13 mouse cellular contexts compared by ENCODE assay signal in genomic region chr15:77906545-77906944, GRCm38 (mm10). TPM values are rescaled to one million over a fixed set of nuclear protein-coding genes. Genes with fewer than 3 reads are reported as not detected.
DNase-seq lines count a peak whose midpoint lies in the region; ATAC-seq and TF ChIP-seq lines count a peak whose summit lies in the region.
"Had no signal": no experiment of that assay in that cellular context is flagged by ENCODE, and none has a peak within 500 bp of the region (broad histone marks: within the 10 kb centered on the region; RNA-seq: fewer than 3 reads in every experiment).

No protein-coding gene starts in this region.

- TF ChIP-seq EP300 in lung, postnatal 0 days (IDR thresholded peaks at IDR 0.05), result no peak
- no peak for TF ChIP-seq EP300 in stomach, postnatal 0 days (optimal IDR thresholded peaks at IDR 0.05)

- no peaks in the 10 kb centered on the region for H3K27me3 ChIP-seq in heart, embryonic 11.5 days (ENCODE audit: control insufficient read depth, insufficient read depth, low read length)
- H3K27me3 ChIP-seq in lung, postnatal 0 days (replicated peaks; ENCODE audit: insufficient read depth, low read length), result no peaks in the 10 kb centered on the region
- H3K27me3 ChIP-seq in kidney, postnatal 0 days (ENCODE audit: insufficient read depth, low read length), result no peaks in the 10 kb centered on the region
- H3K27me3 ChIP-seq in stomach, postnatal 0 days (ENCODE audit: control insufficient read depth, insufficient read depth, low read length), result no peaks in the 10 kb centered on the region
- H3K27me3 ChIP-seq: heart, embryonic 15.5 days; Patski had no signal

- H3K4me2 ChIP-seq in heart, embryonic 11.5 days, result no peak overlapping the region
- H3K4me2 ChIP-seq in lung, postnatal 0 days (replicated peaks; ENCODE audit: low read depth, low read length), result no peak overlapping the region
- no peak overlapping the region for H3K4me2 ChIP-seq in kidney, postnatal 0 days (ENCODE audit: low read length)
- H3K4me2 ChIP-seq in stomach, postnatal 0 days (replicated peaks; ENCODE audit: low read depth), result no peak overlapping the region

- no peaks in the 10 kb centered on the region for H3K36me3 ChIP-seq in heart, embryonic 11.5 days (ENCODE audit: control insufficient read depth, insufficient read depth, low read length)
- no peaks in the 10 kb centered on the region for H3K36me3 ChIP-seq in lung, postnatal 0 days (ENCODE audit: insufficient read depth, low read length)
- no peaks in the 10 kb centered on the region for H3K36me3 ChIP-seq in kidney, postnatal 0 days (ENCODE audit: insufficient read depth, low read length)
- H3K36me3 ChIP-seq in stomach, postnatal 0 days (ENCODE audit: control insufficient read depth, insufficient read depth, low read length), result no peaks in the 10 kb centered on the region
- H3K36me3 ChIP-seq: heart, embryonic 15.5 days had no signal

- no peaks in the 10 kb centered on the region for H3K9me3 ChIP-seq in heart, embryonic 11.5 days (replicated peaks; ENCODE audit: control insufficient read depth, low read length)
- no peaks in the 10 kb centered on the region for H3K9me3 ChIP-seq in lung, postnatal 0 days (ENCODE audit: low read length)
- H3K9me3 ChIP-seq in kidney, postnatal 0 days (replicated peaks; ENCODE audit: low read length), result no peaks in the 10 kb centered on the region
- H3K9me3 ChIP-seq in stomach, postnatal 0 days (ENCODE audit: control insufficient read depth, low read length), result no peaks in the 10 kb centered on the region
- H3K9me3 ChIP-seq: heart, embryonic 15.5 days had no signal

- H3K27ac ChIP-seq in heart, embryonic 11.5 days (ENCODE audit: low read depth, low read length), result 0 out of 2 replicates have a peak overlapping the region, but pooled peaks have one; percentile 0
- H3K27ac ChIP-seq in lung, postnatal 0 days (ENCODE audit: low read length), result peak overlapping the region; percentile 84
- peak overlapping the region; percentile 78 for H3K27ac ChIP-seq in kidney, postnatal 0 days
- peak overlapping the region; percentile 31 for H3K27ac ChIP-seq in stomach, postnatal 0 days (replicated peaks)

- no peak overlapping the region for H3K4me3 ChIP-seq in heart, embryonic 11.5 days (ENCODE audit: low read depth, low read length)
- H3K4me3 ChIP-seq in lung, postnatal 0 days (ENCODE audit: low read depth, low read length), result no peak overlapping the region
- H3K4me3 ChIP-seq in kidney, postnatal 0 days (replicated peaks; ENCODE audit: low read depth, low read length), result no peak overlapping the region
- H3K4me3 ChIP-seq in stomach, postnatal 0 days (ENCODE audit: low read depth, low read length), result no peak overlapping the region

- DNase-seq in heart, postnatal 10 days, result no peak
- DNase-seq in lung, postnatal 0 days (ENCODE audit: low spot score), result no peak
- DNase-seq in lung, adult 18-20 months, result no peak
- DNase-seq in kidney, postnatal 0 days (ENCODE audit: low spot score), result peak; percentile 46
- DNase-seq in stomach, postnatal 0 days (ENCODE audit: low spot score), result no peak
- no peak for DNase-seq in layer of hippocampus, postnatal 14 days (ENCODE audit: low spot score in 2 of 2)
- no peak for DNase-seq in cerebellum, adult 8-10 months
- DNase-seq: adrenal gland, adult 8-10 months; cerebellum, adult 11-12 months; thymus, postnatal 14 days had no signal

- peaks cover 33% of the 10 kb centered on the region for H3K4me1 ChIP-seq in heart, embryonic 11.5 days (ENCODE audit: control insufficient read depth, insufficient read depth, low read length)
- H3K4me1 ChIP-seq in lung, postnatal 0 days (ENCODE audit: insufficient read depth, low read depth, low read length), result peaks cover 21% of the 10 kb centered on the region; the same call in 1 of the 2 replicates
- peaks cover 41% of the 10 kb centered on the region for H3K4me1 ChIP-seq in kidney, postnatal 0 days (replicated peaks; ENCODE audit: insufficient read depth, low read length)
- peaks cover 21% of the 10 kb centered on the region for H3K4me1 ChIP-seq in stomach, postnatal 0 days (replicated peaks; ENCODE audit: control insufficient read depth, insufficient read depth)

- intact Hi-C loops in heart, postnatal 10 days (cut with DNase I), result no loop called here

- 44% methylated on average over 10 of the region's 10 CpGs for WGBS in heart, embryonic 11.5 days (ENCODE audit: insufficient replicate concordance)
- 55% methylated on average over 10 of the region's 10 CpGs for WGBS in lung, postnatal 0 days
- WGBS in kidney, postnatal 0 days, result 30% methylated on average over 10 of the region's 10 CpGs
- WGBS in stomach, postnatal 0 days, result 57% methylated on average over 10 of the region's 10 CpGs

- H3K9ac ChIP-seq in heart, embryonic 11.5 days (ENCODE audit: low read depth, low read length), result peak overlapping the region; percentile 56; the same call in 1 of the 2 replicates
- 0 out of 2 replicates have a peak overlapping the region, but pooled peaks have one; percentile 19 for H3K9ac ChIP-seq in lung, postnatal 0 days (replicated peaks; ENCODE audit: low read depth)
- H3K9ac ChIP-seq in kidney, postnatal 0 days (ENCODE audit: low read depth, low read length), result no peak overlapping the region
- peak overlapping the region; percentile 1; the same call in 1 of the 2 replicates for H3K9ac ChIP-seq in stomach, postnatal 0 days (ENCODE audit: low read length)
- H3K9ac ChIP-seq: heart, embryonic 15.5 days had no signal

- TF ChIP-seq CTCF in lung, postnatal 0 days (IDR thresholded peaks at IDR 0.05), result no peak
- no peak for TF ChIP-seq CTCF in kidney, postnatal 0 days (IDR thresholded peaks at IDR 0.05; ENCODE audit: low read depth)
- TF ChIP-seq CTCF in stomach, postnatal 0 days (IDR thresholded peaks at IDR 0.05; ENCODE audit: low read depth), result no peak

- ATAC-seq in heart, embryonic 11.5 days (replicated peaks; ENCODE audit: insufficient number of reproducible peaks, low FRiP score, low TSS enrichment), result no peak; the same call in 1 of the 2 replicates
- ATAC-seq in lung, postnatal 0 days, result no peak
- ATAC-seq in kidney, postnatal 0 days (replicated peaks; ENCODE audit: low FRiP score, low read depth), result peak; percentile 50
- no peak for ATAC-seq in stomach, postnatal 0 days (ENCODE audit: low FRiP score, low TSS enrichment)
- ATAC-seq: Patski had no signal

RNA-seq across cellular contexts. Expression of gene Txn2, which starts 22.3 kb away (rescaled TPM):
- polyA plus RNA-seq in heart, embryonic 11.5 days (2014; fragmentation: Nextera tagmentation; extraction: Ambion mirVana), result 284 and 293 TPM in 2 replicates
- total RNA-seq in heart, postnatal 10 days (2021), result 100 to 1,000 TPM; 200 to 221 TPM
- polyA plus RNA-seq in lung, postnatal 0 days (2015; fragmentation: Nextera tagmentation; extraction: Ambion mirVana), result 121 and 122 TPM in 2 replicates
- 245 and 253 TPM in 2 replicates for polyA plus RNA-seq in kidney, postnatal 0 days (2015; fragmentation: Nextera tagmentation; extraction: Ambion mirVana)
- polyA plus RNA-seq in stomach, postnatal 0 days (2015; fragmentation: Nextera tagmentation; extraction: Ambion mirVana), result 172 and 176 TPM in 2 replicates
- 100 to 1,000 TPM; 106 to 116 TPM for total RNA-seq in layer of hippocampus, postnatal 14 days (2021)

RNA-seq across cellular contexts. Expression of gene Foxred2, which starts 50.0 kb away (rescaled TPM):
- 1.2 and 1.7 TPM in 2 replicates for polyA plus RNA-seq in heart, embryonic 11.5 days (2014; fragmentation: Nextera tagmentation; extraction: Ambion mirVana)
- under 1 TPM; 0.20 to 0.38 TPM for total RNA-seq in heart, postnatal 10 days (2021)
- 0.21 and 0.24 TPM in 2 replicates for polyA plus RNA-seq in lung, postnatal 0 days (2015; fragmentation: Nextera tagmentation; extraction: Ambion mirVana)
- 3.2 TPM in 2 replicates for polyA plus RNA-seq in kidney, postnatal 0 days (2015; fragmentation: Nextera tagmentation; extraction: Ambion mirVana)
- polyA plus RNA-seq in stomach, postnatal 0 days (2015; fragmentation: Nextera tagmentation; extraction: Ambion mirVana), result 0.62 and 0.87 TPM in 2 replicates
- 10 to 100 TPM; 10.5 to 11.6 TPM for total RNA-seq in layer of hippocampus, postnatal 14 days (2021)

Comparison
In these comparisons a context has a peak if more than half of its experiments do, and no peak if none do; other contexts are left out.
1. H3K27ac ChIP-seq: peak in every context shown above with its lines; median percentile 84 in lung, postnatal 0 days; 78 in kidney, postnatal 0 days; 31 in stomach, postnatal 0 days; 0 in heart, embryonic 11.5 days.